Mouse (Mus musculus) limb, embryonic 14.5 days (tissue): ENCODE measurements around the gene Itm2c. TPM values are rescaled to one million over a fixed set of nuclear protein-coding genes. Genes with fewer than 3 reads are reported as not detected.

Experiments
- ATAC-seq: fragments of 200-750 bp; cut with Nextera tagmentation; 2 replicates; pipeline ENCODE4 v1.8.0; 2017; ENCODE audit warnings: low read depth, moderate number of reproducible peaks, moderate TSS enrichment; ENCODE audit not compliant: low FRiP score
- DNase-seq: peaks from one replicate; pipeline ENCODE4 v3.0.0-alpha.2; 2015; ENCODE audit warnings: low spot score
- H3K27ac ChIP-seq: fragments of 300-500 bp; sonication (generic); replicated peaks from 2 replicates; pipeline ENCODE4 v1.5.1; 2014; ENCODE audit warnings: low read depth, mild to moderate bottlenecking, low read length, moderate library complexity, mixed read lengths
- H3K27me3 ChIP-seq: fragments of 300-500 bp; sonication (generic); 2 replicates; pipeline ENCODE4 v1.6.1; 2014; ENCODE audit warnings: low read length, mixed read lengths; ENCODE audit not compliant: control insufficient read depth, insufficient read depth
- H3K36me3 ChIP-seq: fragments of 300-500 bp; sonication (generic); 2 replicates; pipeline ENCODE4 v1.6.1; 2014; ENCODE audit warnings: mild to moderate bottlenecking, low read length, moderate library complexity, mixed read lengths; ENCODE audit not compliant: control insufficient read depth, insufficient read depth
- H3K4me1 ChIP-seq: fragments of 300-500 bp; sonication (generic); 2 replicates; pipeline ENCODE4 v1.6.1; 2014; ENCODE audit warnings: antibody characterized with exemption, low read length, mixed read lengths; ENCODE audit not compliant: control insufficient read depth, insufficient read depth
- H3K4me2 ChIP-seq: fragments of 300-500 bp; sonication (generic); replicated peaks from 2 replicates; pipeline ENCODE4 v1.6.1; 2014; ENCODE audit warnings: low read depth, mild to moderate bottlenecking, low read length, moderate library complexity; ENCODE audit not compliant: severe bottlenecking
- H3K4me3 ChIP-seq: fragments of 300-500 bp; sonication (generic); replicated peaks from 2 replicates; pipeline ENCODE4 v1.5.1; 2014; ENCODE audit warnings: low read length
- H3K9ac ChIP-seq: fragments of 300-500 bp; sonication (generic); 2 replicates; pipeline ENCODE4 v1.6.1; 2014; ENCODE audit warnings: mild to moderate bottlenecking, low read depth, low read length, moderate library complexity; ENCODE audit not compliant: severe bottlenecking
- H3K9me3 ChIP-seq: fragments of 300-500 bp; sonication (generic); 2 replicates; pipeline ENCODE4 v1.6.1; 2016; ENCODE audit warnings: low read length; ENCODE audit not compliant: control insufficient read depth
- POLR2A ChIP-seq: fragments of 200-500 bp; IDR thresholded peaks from 2 replicates; pipeline ENCODE4 v1.8.0; 2012; ENCODE audit warnings: inconsistent platforms, mild to moderate bottlenecking, moderate library complexity, borderline replicate concordance; ENCODE audit not compliant: insufficient read depth, insufficient read length; ENCODE audit errors: extremely low read depth
- WGBS: fragments of 180-500 bp; shearing (Covaris S2); extraction: QIAGEN DNeasy Blood & Tissue Kit; methylation state at CpG from one replicate; pipeline ENCODE4 v1.1.7; 2014; 5-methylcytosine and 5-hydroxymethylcytosine counted together
- polyA plus RNA-seq, 2 experiments: library from polyadenylated mRNA; depleted of rRNA in 1 of 2; stranded (reverse) in 1 of 2; unstranded in 1 of 2; fragments of >200 nt; fragmentation: Nextera tagmentation in 1 of 2; extraction: Ambion mirVana in 1 of 2; gene quantifications; 2 replicates each; pipeline versions ENCODE4 v1.2.1 to v1.2.3; 2012 to 2014

Itm2c gene
- polyA plus RNA-seq, 2 experiments, result 181 to 213 TPM

- 59% methylated on average over 4 of the region's 4 CpGs for WGBS
- H3K9ac ChIP-seq, result no peak within 1 kb of the TSS
- H3K27ac ChIP-seq, result peak within 1 kb of the TSS; percentile 58
- H3K4me1 ChIP-seq, result peaks cover 20% of the 10 kb centered on the region
- peak; percentile 86 for ATAC-seq
- H3K9me3 ChIP-seq, result no peaks in the 10 kb centered on the region
- no peak within 1 kb of the TSS for H3K4me3 ChIP-seq
- no peaks in the 10 kb centered on the region for H3K27me3 ChIP-seq
- no peak for TF ChIP-seq POLR2A
- peak; percentile 92 for DNase-seq
- H3K36me3 ChIP-seq, result no peaks in the 10 kb centered on the region
- H3K4me2 ChIP-seq, result 0 out of 2 replicates have a peak within 1 kb of the TSS, but pooled peaks have one; percentile 7
Observed at GRCm38 (mm10) chr1:85928057-85928687, 34.1 kb downstream of the Itm2c start, which contains the start of gene 4933407L21Rik. Gene 4933407L21Rik (plus strand): TSS chr1:85928483.

- 84% methylated on average over 4 of the region's 4 CpGs for WGBS
- no peak overlapping the region for H3K9ac ChIP-seq
- ATAC-seq (peak; percentile 50), DNase-seq (peak; percentile 40)
- no peak overlapping the region for H3K4me3 ChIP-seq
- no peaks in the 10 kb centered on the region for H3K9me3 ChIP-seq
- no peaks in the 10 kb centered on the region for H3K36me3 ChIP-seq
- peaks cover 24% of the 10 kb centered on the region for H3K4me1 ChIP-seq
- H3K27me3 ChIP-seq, result no peaks in the 10 kb centered on the region
- no peak for TF ChIP-seq POLR2A
- H3K27ac ChIP-seq, result peak overlapping the region; percentile 58
- H3K4me2 ChIP-seq, result 0 out of 2 replicates have a peak overlapping the region, but pooled peaks have one; percentile 7
Observed at GRCm38 (mm10) chr1:85928688-85929065, 34.6 kb downstream of the Itm2c start.

GRCm38 (mm10) chr1:85929406-85929805, 35.3 kb downstream of the Itm2c start:
- no peak overlapping the region for H3K4me3 ChIP-seq
- TF ChIP-seq POLR2A, result no peak
- 77% methylated on average over 6 of the region's 6 CpGs for WGBS

GRCm38 (mm10) chr1:85931170-85931569, 37.1 kb downstream of the Itm2c start:
- Histone ChIP-seq H3K4me1 (peaks cover 27% of the 10 kb centered on the region), H3K4me2 (no peak overlapping the region), H3K27me3 (no peaks in the 10 kb centered on the region; the same call in 1 of the 2 replicates), H3K9me3 (no peaks in the 10 kb centered on the region), H3K4me3 (no peak overlapping the region), H3K9ac (no peak overlapping the region), H3K36me3 (no peaks in the 10 kb centered on the region), H3K27ac (no peak overlapping the region)
- 79% methylated on average over 5 of the region's 5 CpGs for WGBS
- DNase-seq, result no peak
- TF ChIP-seq POLR2A, result no peak
- no peak for ATAC-seq

More at GRCm38 (mm10) chr1:85929406-85929805, 35.3 kb downstream of the Itm2c start:
- ATAC-seq (no peak), DNase-seq (no peak)
- H3K9ac ChIP-seq, result no peak overlapping the region
- no peaks in the 10 kb centered on the region for H3K36me3 ChIP-seq
- H3K27me3 ChIP-seq, result no peaks in the 10 kb centered on the region
- H3K9me3 ChIP-seq, result no peaks in the 10 kb centered on the region
- H3K27ac ChIP-seq, result peak overlapping the region; percentile 58; the same call in 1 of the 2 replicates
- no peak overlapping the region for H3K4me2 ChIP-seq
- peaks cover 27% of the 10 kb centered on the region for H3K4me1 ChIP-seq

DNA sequence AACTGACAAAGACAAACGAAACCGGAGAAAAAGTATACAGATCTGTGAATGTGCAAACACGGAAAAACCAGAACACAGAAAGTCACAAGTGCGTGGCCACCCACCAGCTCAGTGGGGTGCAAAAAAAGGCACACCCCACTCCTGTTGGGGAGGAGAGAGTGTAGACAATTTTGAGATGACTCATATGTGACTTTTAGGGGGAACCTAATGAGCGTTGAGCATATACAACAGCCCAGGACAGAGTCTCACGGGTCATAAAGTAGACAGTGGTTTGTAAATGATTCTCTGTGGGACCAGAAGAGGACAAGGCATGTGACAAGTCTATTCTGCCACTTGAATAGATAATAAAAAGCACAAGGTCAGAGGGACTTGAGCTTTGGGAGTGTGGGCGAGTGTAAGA, 39.1 kb downstream of the Itm2c start:
- ATAC-seq, result 0 out of 2 replicates have a peak, but pooled peaks have one; percentile 7
- no peaks in the 10 kb centered on the region for H3K9me3 ChIP-seq
- H3K4me1 ChIP-seq, result peaks cover 21% of the 10 kb centered on the region
- no peaks in the 10 kb centered on the region; the same call in 1 of the 2 replicates for H3K27me3 ChIP-seq
- H3K27ac ChIP-seq, result 0 out of 2 replicates have a peak overlapping the region, but pooled peaks have one; percentile 46
- peak overlapping the region; percentile 30 for H3K4me2 ChIP-seq
- no peak for DNase-seq
- no peak overlapping the region for H3K4me3 ChIP-seq
- H3K36me3 ChIP-seq, result no peaks in the 10 kb centered on the region
- 27% methylated on average over 7 of the region's 7 CpGs for WGBS
- H3K9ac ChIP-seq, result no peak overlapping the region
- TF ChIP-seq POLR2A, result no peak
